Mouse (Mus musculus) kidney, embryonic 16.5 days (tissue): ENCODE measurements around the gene Angptl1. TPM values are rescaled to one million over a fixed set of nuclear protein-coding genes. Genes with fewer than 3 reads are reported as not detected.

Experiments used
- ATAC-seq: fragments of 200-750 bp; cut with Nextera tagmentation; 2 replicates; pipeline ENCODE4 v1.8.0; 2017; ENCODE audit warnings: moderate TSS enrichment; ENCODE audit not compliant: low FRiP score, low TSS enrichment
- H3K27ac ChIP-seq: fragments of 300-500 bp; sonication (generic); 2 replicates; pipeline ENCODE4 v1.5.1; 2014; ENCODE audit warnings: low read length
- H3K27me3 ChIP-seq: fragments of 300-500 bp; sonication (generic); 2 replicates; pipeline ENCODE4 v1.6.1; 2014; ENCODE audit warnings: low read length, control low read depth, mixed read lengths; ENCODE audit not compliant: insufficient read depth
- H3K36me3 ChIP-seq: fragments of 300-500 bp; sonication (generic); 2 replicates; pipeline ENCODE4 v1.6.1; 2014; ENCODE audit warnings: low read length, control low read depth, mixed read lengths; ENCODE audit not compliant: insufficient read depth
- H3K4me1 ChIP-seq: fragments of 300-500 bp; sonication (generic); 2 replicates; pipeline ENCODE4 v1.6.1; 2014; ENCODE audit warnings: low read length, control low read depth, mixed read lengths; ENCODE audit not compliant: insufficient read depth
- H3K4me2 ChIP-seq: fragments of 300-500 bp; sonication (generic); replicated peaks from 2 replicates; pipeline ENCODE4 v1.6.1; 2014; ENCODE audit warnings: low read depth, low read length
- H3K4me3 ChIP-seq: fragments of 300-500 bp; sonication (generic); 2 replicates; pipeline ENCODE4 v1.5.1; 2014; ENCODE audit warnings: mild to moderate bottlenecking, low read length
- H3K9ac ChIP-seq: fragments of 300-500 bp; sonication (generic); replicated peaks from 2 replicates; pipeline ENCODE4 v1.6.1; 2014; ENCODE audit warnings: low read length
- H3K9me3 ChIP-seq: fragments of 300-500 bp; sonication (generic); 2 replicates; pipeline ENCODE4 v1.6.1; 2016; ENCODE audit warnings: low read length, control low read depth
- WGBS: fragments of 180-500 bp; shearing (Covaris S2); extraction: QIAGEN DNeasy Blood & Tissue Kit; methylation state at CpG from one replicate; pipeline ENCODE4 v1.1.7; 2014; 5-methylcytosine and 5-hydroxymethylcytosine counted together
- polyA plus RNA-seq: library from polyadenylated mRNA; unstranded; fragments of >200 nt; fragmentation: Nextera tagmentation; extraction: Ambion mirVana; gene quantifications from 2 replicates; pipeline ENCODE4 v1.2.1, GENCODE M21; 2015

Angptl1 gene
- polyA plus RNA-seq, 1 experiment from 2014 or later: 2.1 TPM

DNA sequence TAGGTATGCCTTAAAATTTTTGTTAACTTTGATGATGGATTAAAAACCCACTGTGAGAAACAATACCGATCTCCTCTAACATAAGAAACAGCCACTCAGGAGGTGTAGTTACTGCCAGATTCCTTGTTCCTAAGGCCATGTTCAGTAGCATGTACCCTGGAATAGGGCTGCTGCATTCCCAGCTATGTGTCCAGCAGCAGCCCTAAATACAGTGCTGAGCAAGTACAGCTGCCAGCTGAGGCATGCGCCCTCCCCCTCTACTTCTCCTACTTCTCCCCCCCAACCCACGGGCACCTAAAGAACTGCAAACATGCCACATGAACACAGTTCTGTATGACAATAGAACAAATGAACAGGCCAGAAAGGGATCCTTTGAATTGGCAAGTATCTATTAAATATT is 25.4 kb downstream of the Angptl1 start:
- Histone ChIP-seq H3K4me1 (peaks cover 14% of the 10 kb centered on the region; the same call in 1 of the 2 replicates), H3K9ac (no peak overlapping the region), H3K9me3 (no peaks in the 10 kb centered on the region), H3K36me3 (no peaks in the 10 kb centered on the region), H3K27me3 (no peaks in the 10 kb centered on the region), H3K4me2 (no peak overlapping the region), H3K4me3 (no peak overlapping the region), H3K27ac (0 out of 2 replicates have a peak overlapping the region, but pooled peaks have one; percentile 13)
- peak; percentile 80; the same call in 1 of the 2 replicates for ATAC-seq
- 73% methylated on average over 3 of the region's 3 CpGs for WGBS

DNA sequence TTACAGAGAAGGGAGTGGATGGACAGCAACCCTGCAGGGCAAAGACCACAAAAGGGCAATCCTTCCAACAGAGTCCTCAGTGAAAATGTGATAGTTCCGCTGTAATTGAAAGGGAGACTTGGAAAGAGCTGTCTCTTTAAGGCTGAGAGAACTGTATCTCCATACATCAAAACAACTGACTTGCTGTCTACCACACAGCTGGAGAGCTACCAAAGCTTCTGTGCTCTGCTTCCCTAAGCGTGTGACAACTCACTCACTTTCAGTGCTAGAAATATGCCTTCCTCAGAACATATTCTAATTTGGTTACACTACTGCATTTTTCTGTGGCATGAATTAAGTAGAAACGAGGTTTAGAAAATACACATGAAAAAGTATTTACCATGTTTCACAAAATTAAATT is 25.9 kb downstream of the Angptl1 start:
- WGBS: 55% methylated on average over 3 of the region's 3 CpGs
- Histone ChIP-seq H3K9me3 (no peaks in the 10 kb centered on the region), H3K4me3 (no peak overlapping the region), H3K27ac (0 out of 2 replicates have a peak overlapping the region, but pooled peaks have one; percentile 13), H3K36me3 (no peaks in the 10 kb centered on the region), H3K4me1 (peaks cover 14% of the 10 kb centered on the region; the same call in 1 of the 2 replicates), H3K9ac (no peak overlapping the region), H3K27me3 (no peaks in the 10 kb centered on the region), H3K4me2 (no peak overlapping the region)
- 0 out of 2 replicates have a peak, but pooled peaks have one; percentile 42 for ATAC-seq

DNA sequence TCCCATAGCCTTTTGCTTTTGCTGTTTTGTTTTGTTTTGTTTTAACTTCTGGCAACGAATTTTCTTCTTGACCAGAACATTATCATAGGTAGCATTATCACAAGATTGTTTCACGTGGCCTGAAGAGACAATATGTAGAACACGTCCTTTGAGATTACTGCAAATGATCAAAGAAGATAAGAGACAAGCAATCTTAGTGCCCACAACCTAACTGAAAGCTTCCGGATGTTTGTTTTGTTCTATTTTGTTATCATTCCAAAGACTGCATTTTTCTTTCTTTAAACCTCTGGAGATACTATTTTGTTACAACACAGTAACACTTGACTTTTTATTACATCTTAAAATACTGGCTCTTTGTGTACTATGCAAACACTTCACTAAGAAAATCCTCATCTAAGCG is 31.7 kb downstream of the Angptl1 start:
- 88% methylated on average over 5 of the region's 5 CpGs for WGBS
- no peaks in the 10 kb centered on the region for H3K9me3 ChIP-seq
- 0 out of 2 replicates have a peak, but pooled peaks cover 4% of the 10 kb centered on the region for H3K4me1 ChIP-seq
- H3K4me2 ChIP-seq: no peak overlapping the region
- no peaks in the 10 kb centered on the region for H3K36me3 ChIP-seq
- H3K27me3 ChIP-seq: no peaks in the 10 kb centered on the region
- H3K27ac ChIP-seq: no peak overlapping the region
- no peak overlapping the region for H3K4me3 ChIP-seq
- no peak overlapping the region for H3K9ac ChIP-seq
- no peak for ATAC-seq

DNA sequence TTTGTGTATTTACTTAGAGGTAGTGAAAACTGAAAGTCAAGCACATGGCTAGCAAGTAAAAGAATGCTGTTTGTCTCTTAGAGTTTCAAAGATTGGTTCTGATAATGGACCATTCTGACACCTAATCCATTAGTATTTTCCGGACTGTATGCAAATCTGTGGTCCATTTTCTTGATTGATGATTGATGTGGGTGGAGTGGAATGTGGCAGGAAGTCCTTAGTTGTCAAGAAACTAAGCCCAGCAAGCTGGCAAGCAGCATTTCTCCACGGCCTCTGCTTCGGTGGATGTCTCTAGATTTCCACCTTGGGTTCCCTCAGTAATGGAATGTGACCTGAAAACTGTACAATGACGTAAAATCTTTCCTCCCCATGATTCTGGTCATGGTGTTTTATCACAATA is 32.3 kb downstream of the Angptl1 start:
- H3K27me3 ChIP-seq: no peaks in the 10 kb centered on the region
- no peaks in the 10 kb centered on the region for H3K9me3 ChIP-seq
- 81% methylated on average over 4 of the region's 4 CpGs for WGBS
- no peaks in the 10 kb centered on the region for H3K36me3 ChIP-seq
- H3K4me2 ChIP-seq: no peak overlapping the region
- 0 out of 2 replicates have a peak, but pooled peaks cover 4% of the 10 kb centered on the region for H3K4me1 ChIP-seq
- no peak overlapping the region for H3K4me3 ChIP-seq
- no peak overlapping the region for H3K27ac ChIP-seq
- ATAC-seq: no peak
- H3K9ac ChIP-seq: no peak overlapping the region

DNA sequence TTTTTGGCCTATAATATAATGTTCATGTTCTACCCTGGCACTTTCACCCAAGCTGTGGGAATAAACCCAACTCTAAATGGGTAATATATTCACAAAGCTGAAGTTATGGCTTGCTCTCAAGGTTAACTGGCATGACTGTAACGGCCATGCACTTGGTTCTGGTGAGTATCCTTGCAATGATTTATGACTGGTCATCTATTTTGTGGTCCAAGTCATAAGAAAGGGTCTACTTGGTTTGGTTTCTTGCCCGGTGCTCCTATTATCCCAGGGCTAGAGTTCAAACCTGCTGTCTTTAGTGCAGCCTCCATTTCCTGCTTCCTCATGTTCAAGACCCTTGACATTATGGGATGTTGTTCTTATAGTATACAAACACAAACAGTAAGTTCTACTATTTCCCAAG is 46.4 kb downstream of the Angptl1 start:
- Histone ChIP-seq H3K27ac (no peak overlapping the region), H3K4me3 (no peak overlapping the region), H3K9ac (no peak overlapping the region), H3K4me2 (no peak overlapping the region), H3K27me3 (no peaks in the 10 kb centered on the region), H3K4me1 (peaks cover 8% of the 10 kb centered on the region; the same call in 1 of the 2 replicates), H3K36me3 (peaks cover 20% of the 10 kb centered on the region), H3K9me3 (no peaks in the 10 kb centered on the region)
- ATAC-seq: peak; percentile 51; the same call in 1 of the 2 replicates
- 22% methylated on average over 2 of the region's 2 CpGs for WGBS

DNA sequence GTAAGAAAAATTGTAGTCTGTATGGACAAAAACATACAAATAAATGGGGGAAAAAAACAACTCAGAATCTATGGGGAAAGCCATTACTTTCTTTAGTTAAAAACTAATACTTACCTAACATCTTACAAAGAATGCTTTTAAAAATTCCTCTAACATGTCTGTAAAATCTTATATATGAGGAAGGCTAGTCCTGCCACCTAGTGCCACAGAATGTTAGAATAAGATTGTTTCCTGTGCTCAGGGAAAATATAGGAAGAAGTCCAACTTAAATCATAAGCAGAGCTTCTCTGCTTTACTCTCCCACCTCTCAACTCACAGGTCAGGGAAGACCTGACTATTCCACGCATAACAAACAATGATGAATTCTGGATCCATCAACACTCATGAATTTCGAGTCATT is 47.5 kb downstream of the Angptl1 start:
- Histone ChIP-seq H3K4me1 (peaks cover 8% of the 10 kb centered on the region; the same call in 1 of the 2 replicates), H3K27ac (no peak overlapping the region), H3K9ac (no peak overlapping the region), H3K27me3 (no peaks in the 10 kb centered on the region), H3K4me3 (no peak overlapping the region), H3K9me3 (no peaks in the 10 kb centered on the region), H3K4me2 (no peak overlapping the region), H3K36me3 (peaks cover 20% of the 10 kb centered on the region)
- ATAC-seq: no peak
- 89% methylated on average over 2 of the region's 2 CpGs for WGBS

DNA sequence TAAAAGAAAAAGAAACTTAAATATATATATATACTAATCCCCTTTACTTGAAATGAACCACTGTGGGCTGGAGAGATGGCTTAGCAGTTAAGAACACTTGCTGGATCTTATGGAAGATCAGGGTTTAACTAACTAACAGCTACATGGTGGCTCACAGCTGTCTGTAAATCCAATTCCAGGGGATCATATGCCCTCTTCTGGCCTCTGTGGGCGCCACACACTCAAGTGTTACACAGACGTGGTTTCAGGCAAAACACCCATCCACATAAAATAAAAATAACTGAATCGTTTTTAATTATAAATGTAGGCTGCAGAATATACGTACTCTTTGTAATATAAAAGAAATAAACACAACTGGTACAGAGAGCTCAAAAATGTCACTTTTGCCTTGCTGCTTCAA is 50.5 kb downstream of the Angptl1 start:
- Histone ChIP-seq H3K27me3 (no peaks in the 10 kb centered on the region), H3K27ac (no peak overlapping the region), H3K4me2 (no peak overlapping the region), H3K4me1 (peaks cover 8% of the 10 kb centered on the region; the same call in 1 of the 2 replicates), H3K9me3 (no peaks in the 10 kb centered on the region), H3K36me3 (peaks cover 7% of the 10 kb centered on the region; the same call in 1 of the 2 replicates), H3K9ac (no peak overlapping the region), H3K4me3 (no peak overlapping the region)
- no peak for ATAC-seq
- 88% methylated on average over 4 of the region's 4 CpGs for WGBS

DNA sequence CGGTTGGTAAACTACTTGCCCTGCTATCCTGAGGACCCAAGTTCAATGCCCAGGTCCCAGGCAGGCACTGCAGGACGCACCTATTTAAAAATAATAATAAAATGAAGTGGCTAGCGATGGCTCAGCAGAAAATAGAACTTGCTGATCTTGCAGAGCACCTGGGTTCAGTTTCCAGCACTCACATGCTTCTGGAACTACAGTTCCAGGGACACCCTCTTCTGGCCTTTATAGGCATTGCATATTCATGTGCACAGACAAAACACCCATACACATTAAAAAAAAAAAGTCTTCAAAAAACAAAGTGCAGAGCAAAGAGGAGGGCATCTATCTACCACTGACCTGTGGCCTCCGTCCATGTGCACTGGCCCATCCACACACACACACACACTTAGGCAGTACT is 53.2 kb downstream of the Angptl1 start:
- no peaks in the 10 kb centered on the region for H3K4me1 ChIP-seq
- H3K4me2 ChIP-seq: no peak overlapping the region
- 97% methylated on average over 4 of the region's 4 CpGs for WGBS
- no peak overlapping the region for H3K27ac ChIP-seq
- peaks cover 7% of the 10 kb centered on the region; the same call in 1 of the 2 replicates for H3K36me3 ChIP-seq
- no peak overlapping the region for H3K9ac ChIP-seq
- H3K4me3 ChIP-seq: no peak overlapping the region
- ATAC-seq: no peak
- H3K9me3 ChIP-seq: no peaks in the 10 kb centered on the region
- no peaks in the 10 kb centered on the region for H3K27me3 ChIP-seq

DNA sequence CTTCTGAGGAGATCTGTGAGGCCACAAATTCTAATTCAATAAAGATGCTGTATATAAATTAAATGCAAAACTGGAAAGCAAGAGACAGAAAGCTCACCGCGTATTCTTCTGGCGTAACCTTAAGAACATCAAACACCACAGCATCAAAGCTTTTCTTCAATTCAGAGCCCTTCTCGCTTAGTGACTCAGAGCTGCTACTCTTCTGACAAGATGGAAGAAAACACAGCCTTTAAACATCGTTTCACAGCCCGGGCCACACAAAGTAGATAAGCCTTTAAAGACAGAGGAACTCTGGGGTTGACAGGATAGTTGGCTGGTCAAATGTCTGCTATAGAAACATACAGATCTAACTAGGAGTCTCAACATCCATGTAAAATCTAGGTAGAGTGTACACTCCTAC is 63.3 kb downstream of the Angptl1 start:
- Histone ChIP-seq H3K4me2 (no peak overlapping the region), H3K36me3 (peaks cover 11% of the 10 kb centered on the region; the same call in 1 of the 2 replicates), H3K9ac (no peak overlapping the region), H3K9me3 (no peaks in the 10 kb centered on the region), H3K4me3 (no peak overlapping the region), H3K27me3 (no peaks in the 10 kb centered on the region), H3K4me1 (no peaks in the 10 kb centered on the region), H3K27ac (no peak overlapping the region)
- 91% methylated on average over 6 of the region's 6 CpGs for WGBS
- no peak for ATAC-seq

DNA sequence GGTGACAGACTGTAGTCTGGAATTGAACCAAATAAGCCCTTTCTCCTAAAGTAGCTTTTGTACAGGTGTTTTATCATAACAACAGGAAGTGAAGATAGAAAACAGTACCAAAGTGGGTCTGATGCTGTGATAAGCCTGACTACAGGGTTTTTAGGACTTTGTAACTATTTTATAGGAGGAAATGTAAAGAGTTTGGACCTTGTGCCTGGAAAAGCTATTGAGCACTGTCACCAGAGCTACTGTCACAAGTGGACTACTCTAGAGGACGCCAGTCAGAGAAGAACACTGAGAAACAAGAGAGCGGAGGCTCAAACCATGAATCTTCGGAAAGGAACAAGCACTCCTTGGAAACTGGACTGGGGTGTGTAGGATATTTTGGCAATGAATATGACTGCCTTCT is 65.5 kb downstream of the Angptl1 start:
- H3K27ac ChIP-seq: no peak overlapping the region
- no peaks in the 10 kb centered on the region for H3K4me1 ChIP-seq
- ATAC-seq: no peak
- no peaks in the 10 kb centered on the region for H3K9me3 ChIP-seq
- H3K9ac ChIP-seq: no peak overlapping the region
- H3K4me3 ChIP-seq: no peak overlapping the region
- H3K36me3 ChIP-seq: peaks cover 13% of the 10 kb centered on the region; the same call in 1 of the 2 replicates
- H3K4me2 ChIP-seq: no peak overlapping the region
- 94% methylated on average over 3 of the region's 3 CpGs for WGBS
- no peaks in the 10 kb centered on the region for H3K27me3 ChIP-seq
